Mouse (Mus musculus) right cerebral cortex, postnatal 10 days (tissue): ENCODE data around the gene Dock1.

Experiments used
- DNase-seq, 2 experiments: peaks; one replicate each; pipeline ENCODE4 v3.0.0; 2021; ENCODE audit warnings: low spot score in 2 of 2

Dock1 gene

GRCm38 (mm10) chr7:134696126-134696979 is 25.9 kb downstream of the Dock1 start:
- DNase-seq: no peak

GRCm38 (mm10) chr7:134697479-134697878 is 27.0 kb downstream of the Dock1 start:
- no peak for DNase-seq

GRCm38 (mm10) chr7:134698246-134698645 is 27.8 kb downstream of the Dock1 start:
- no peak for DNase-seq

DNA sequence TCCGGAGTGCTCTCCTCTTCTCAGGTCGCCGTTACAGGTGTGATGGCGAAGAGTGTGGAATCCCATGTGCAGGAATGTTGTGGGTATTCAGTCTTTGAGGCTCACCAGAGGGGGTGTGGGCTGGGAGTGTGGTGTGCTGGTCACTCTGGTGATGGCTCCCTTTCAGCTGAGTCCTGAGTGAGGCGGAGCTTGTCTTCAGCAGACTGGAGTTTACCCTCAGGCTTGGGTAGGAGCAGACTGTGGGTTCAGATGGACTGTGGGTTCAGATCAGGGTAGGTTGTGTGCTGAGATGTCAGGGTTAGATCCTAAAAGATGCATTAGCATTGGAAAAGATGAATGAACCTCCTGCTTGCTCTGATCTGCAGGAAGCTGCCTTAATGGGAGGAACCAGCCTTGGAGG is 29.5 kb downstream of the Dock1 start:
- no peak for DNase-seq

GRCm38 (mm10) chr7:134702481-134702880 is 32.0 kb downstream of the Dock1 start:
- DNase-seq: no peak

DNA sequence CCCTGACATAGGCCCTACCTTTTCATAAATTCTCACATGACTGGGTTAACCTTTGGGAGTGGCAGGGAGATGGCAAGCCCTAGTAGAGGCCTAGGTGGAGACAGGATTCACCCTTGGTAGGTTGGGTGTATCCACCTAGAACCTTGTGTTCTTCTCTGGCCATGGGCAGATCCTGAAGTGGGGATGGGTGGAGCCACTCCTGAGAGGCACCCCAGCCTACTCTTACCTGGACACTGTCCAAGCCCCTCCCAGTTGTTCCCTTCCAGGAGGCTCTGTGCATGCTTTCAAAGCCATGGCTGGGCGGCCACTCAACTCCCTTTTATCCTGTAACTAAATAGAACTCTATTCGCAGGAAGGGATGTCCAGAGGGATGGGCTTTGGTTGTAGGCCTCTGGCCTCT is 33.2 kb downstream of the Dock1 start:
- peak; percentile 48 to 49 for DNase-seq

DNA sequence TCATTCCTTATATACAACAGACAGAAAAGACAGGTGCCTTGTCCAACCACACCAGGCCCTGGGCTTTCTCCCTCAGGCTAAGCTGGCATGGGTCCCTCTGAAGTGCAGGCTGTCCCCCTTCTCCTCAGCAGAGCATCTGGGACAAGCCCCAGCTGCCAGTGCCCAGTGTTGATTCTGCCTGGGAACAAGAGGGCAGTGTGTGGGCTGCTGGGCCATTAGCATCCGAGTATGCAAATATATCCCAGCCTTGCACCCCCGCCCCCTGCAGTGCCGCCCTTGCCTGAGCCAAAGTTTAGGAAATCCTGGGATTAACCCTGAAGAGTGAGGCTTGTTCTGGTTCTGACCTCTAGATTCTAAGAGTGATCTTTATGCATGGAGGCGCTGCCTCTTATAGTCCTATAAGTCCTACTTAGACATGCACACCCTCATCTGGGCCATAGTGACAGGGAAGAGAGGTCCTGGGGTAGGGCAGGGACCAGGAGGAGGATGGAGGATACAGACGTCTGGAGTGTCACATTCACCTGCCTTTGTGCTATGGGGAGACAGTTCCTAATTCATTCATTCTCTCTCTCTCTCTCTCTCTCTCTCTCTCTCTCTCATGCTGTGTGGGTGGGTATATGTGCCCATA is 38.9 kb downstream of the Dock1 start:
- peak; percentile 83 to 88 for DNase-seq

DNA sequence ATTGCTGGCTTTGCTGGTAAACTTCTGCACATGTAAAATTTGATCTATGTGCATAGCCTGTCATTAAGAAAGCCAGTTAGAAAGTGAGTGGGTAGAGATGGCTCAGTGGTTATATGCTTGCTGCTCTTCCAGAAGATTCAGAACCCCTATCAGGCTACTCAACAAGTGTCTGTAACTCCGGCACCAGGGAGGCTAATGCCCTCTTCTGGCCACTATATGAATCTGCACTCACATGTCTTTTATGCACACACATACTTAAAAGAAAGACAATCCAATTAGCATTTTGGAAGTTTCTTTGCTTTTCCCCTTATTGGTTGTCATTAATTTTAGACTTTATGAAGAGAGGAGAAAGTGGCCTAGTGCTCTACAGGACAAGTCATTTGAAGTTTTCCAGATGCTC is 41.1 kb downstream of the Dock1 start:
- DNase-seq: no peak

DNA sequence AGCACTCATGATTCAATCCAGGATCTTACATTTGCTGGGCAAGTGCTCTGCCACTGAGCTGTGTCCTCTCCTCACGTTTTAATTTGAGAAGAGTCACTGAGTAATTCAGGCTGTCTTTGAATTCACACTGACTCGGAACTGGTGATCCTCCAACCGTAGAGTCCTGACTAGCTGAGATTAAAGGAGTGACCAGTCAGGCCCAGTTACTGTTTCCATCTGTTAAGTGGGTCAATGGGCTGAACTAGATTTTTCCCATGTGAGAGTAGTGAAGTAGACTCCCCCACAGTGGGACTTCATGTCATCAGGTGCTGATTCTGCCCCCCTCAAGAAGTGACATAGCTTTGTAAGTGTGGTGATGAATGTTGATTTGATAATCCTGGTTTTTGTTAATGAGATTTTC is 49.0 kb downstream of the Dock1 start:
- DNase-seq: no peak

- no peak for DNase-seq
These were observed 51.9 kb downstream of the Dock1 start for GRCm38 (mm10) chr7:134722361-134722760.

- no peak for DNase-seq
These were observed 52.5 kb downstream of the Dock1 start for GRCm38 (mm10) chr7:134722955-134723354.

DNA sequence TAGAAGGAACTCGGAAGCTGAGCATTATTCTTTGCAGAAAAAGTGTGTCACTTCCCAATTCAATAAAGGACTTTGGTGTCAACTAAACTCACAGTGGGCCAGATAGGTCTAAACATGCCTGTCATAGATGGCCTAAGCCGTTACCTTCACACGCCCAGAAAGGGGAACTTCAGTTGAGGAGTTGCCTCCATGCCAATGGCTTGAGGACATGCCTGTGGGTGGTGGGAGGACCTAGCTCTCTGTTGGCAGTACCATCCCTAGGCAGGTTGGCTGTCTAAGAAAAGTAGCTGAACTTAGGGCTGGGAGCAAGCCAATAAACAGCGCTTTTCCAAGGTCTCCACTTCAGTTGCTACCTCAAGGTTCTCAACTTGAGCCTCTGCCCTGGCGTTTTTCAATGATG is 53.1 kb downstream of the Dock1 start:
- DNase-seq: no peak

DNA sequence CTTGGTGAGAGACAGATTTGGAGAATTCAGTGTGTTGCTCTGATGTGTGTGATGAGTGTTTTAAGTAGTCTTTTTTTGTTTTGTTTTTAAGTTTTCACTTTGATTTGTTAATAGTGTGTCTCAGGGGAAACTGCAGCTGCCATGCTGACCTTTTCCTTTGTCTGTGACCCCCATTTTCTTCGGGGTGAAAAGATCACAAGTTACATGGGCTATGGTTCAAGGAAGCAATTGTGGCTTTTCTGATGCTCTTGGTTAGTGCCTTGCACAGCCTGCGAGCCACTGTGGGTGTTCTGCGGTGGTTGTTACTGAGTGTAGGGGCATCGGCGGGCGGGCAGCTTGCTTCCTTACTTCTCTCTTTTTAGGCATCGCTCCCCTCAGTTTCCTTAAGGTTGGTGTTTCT is 54.4 kb downstream of the Dock1 start:
- no peak for DNase-seq

GRCm38 (mm10) chr7:134725551-134726529 is 55.4 kb downstream of the Dock1 start:
- DNase-seq: peak; percentile 77 to 83

- no peak for DNase-seq
These were observed 56.2 kb downstream of the Dock1 start for GRCm38 (mm10) chr7:134726530-134727258.

DNA sequence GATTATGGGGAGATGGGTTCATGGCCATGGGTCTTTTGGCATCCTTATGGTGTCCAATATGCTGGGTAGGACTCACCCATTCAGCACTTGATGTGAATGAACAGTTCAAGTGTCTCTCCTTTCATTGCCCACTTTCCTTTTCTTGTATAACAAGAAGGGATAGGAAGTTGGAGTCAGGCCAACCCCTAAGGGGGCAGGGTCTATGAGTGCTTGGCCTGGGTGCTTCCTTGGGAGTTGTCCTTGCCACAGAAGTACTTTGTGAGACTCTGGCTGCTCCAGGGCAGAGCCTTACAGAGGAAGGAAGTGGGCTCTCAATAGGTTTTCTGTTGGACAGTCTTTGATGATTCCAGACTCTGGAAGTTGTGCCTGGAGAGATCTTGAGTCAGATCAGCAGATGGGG is 58.9 kb downstream of the Dock1 start:
- peak in 1 of 2 experiments; percentile 34 for DNase-seq

- DNase-seq: no peak
These were observed 60.1 kb downstream of the Dock1 start for GRCm38 (mm10) chr7:134730406-134731126.

- DNase-seq: no peak
These were observed 76.6 kb downstream of the Dock1 start for GRCm38 (mm10) chr7:134747059-134747458.

DNA sequence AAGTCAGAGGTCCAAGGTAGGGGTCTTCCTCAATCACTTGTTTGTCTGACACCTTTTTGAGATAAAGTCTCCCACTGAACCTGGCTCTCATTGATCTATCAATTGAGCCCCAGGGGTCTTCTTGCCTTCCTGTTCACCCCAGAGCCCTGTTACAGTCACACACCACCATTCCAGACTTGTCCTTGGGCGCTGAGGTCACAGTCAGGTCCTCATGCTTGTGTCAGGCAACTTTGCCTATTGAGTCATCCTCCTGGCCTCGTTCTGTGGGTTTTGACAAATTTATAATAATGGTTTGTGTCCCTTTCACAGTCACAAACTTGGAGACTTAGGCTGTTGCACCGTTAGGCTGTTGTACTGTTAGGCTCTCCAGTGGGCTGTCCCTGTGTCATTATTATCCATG is 77.9 kb downstream of the Dock1 start:
- DNase-seq: no peak

- DNase-seq: no peak
These were observed 79.2 kb downstream of the Dock1 start for GRCm38 (mm10) chr7:134749613-134750012.

GRCm38 (mm10) chr7:134751496-134751895 is 81.0 kb downstream of the Dock1 start:
- DNase-seq: no peak
